Mouse (Mus musculus): ENCODE data around the gene Sfxn2. TPM values are rescaled to one million over a fixed set of nuclear protein-coding genes. Genes with fewer than 3 reads are reported as not detected.

The Sfxn2 gene
- polyA plus RNA-seq, 1 experiment from 2014 or later: 8.4 TPM

DNA sequence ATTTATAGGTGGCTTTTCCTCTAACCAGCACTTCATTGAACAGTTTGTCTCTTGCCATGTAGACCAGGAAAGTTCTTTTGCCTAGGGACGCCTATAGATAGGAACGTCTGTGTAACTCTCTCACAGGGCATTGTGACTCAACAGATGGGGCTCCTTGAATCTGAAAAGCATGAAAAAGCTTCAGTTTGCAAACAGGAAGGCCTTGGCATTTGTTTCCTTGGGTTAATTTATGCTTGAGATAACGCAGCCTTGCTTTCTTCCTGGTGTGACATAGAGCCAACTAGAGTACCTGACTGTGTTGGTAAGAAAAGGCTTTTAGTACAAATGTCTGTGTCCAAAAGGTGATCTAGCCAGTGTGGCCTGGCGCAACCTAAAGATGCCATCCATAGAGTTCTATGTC lies 29.2 kb downstream of the Sfxn2 start:
- no peak overlapping the region for H3K9ac ChIP-seq
- peaks cover 10% of the 10 kb centered on the region for H3K4me1 ChIP-seq (replicated peaks; ENCODE audit: control insufficient read depth, insufficient read depth, low read length)
- H3K9me3 ChIP-seq (ENCODE audit: control insufficient read depth, low read length): no peaks in the 10 kb centered on the region
- H3K4me3 ChIP-seq (replicated peaks; ENCODE audit: low read length): no peak overlapping the region
- no peak overlapping the region for H3K4me2 ChIP-seq (replicated peaks)
- no peaks in the 10 kb centered on the region for H3K27me3 ChIP-seq (ENCODE audit: control insufficient read depth, insufficient read depth, low read length)
- peaks cover 16% of the 10 kb centered on the region for H3K36me3 ChIP-seq (replicated peaks; ENCODE audit: control insufficient read depth, insufficient read depth)
- H3K27ac ChIP-seq: no peak overlapping the region
- WGBS: 91% methylated on average over 4 of the region's 4 CpGs
- DNase-seq (ENCODE audit: low spot score) (no peak), ATAC-seq (ENCODE audit: low FRiP score) (no peak)

DNA sequence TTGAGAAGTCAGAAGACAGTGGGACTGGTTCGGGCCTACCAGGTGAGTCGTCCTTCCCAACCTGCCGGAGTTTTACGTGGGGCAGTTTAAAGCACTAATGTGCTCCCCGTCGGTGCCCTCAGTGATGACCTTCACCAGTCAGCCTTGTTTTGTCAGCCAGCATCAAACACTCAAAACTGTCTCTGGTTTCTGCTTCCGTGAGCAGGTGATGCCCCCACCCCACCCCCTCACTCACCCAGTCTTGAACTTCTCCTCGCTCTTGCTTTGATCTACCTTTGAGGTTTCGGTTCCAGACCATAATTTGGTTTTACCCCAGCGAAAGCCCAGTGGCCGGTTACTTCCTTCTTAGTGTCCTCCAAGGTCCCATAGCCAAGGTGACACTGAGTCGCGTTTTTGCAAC lies 33.6 kb downstream of the Sfxn2 start:
- 96% methylated on average over 13 of the region's 13 CpGs for WGBS

DNA sequence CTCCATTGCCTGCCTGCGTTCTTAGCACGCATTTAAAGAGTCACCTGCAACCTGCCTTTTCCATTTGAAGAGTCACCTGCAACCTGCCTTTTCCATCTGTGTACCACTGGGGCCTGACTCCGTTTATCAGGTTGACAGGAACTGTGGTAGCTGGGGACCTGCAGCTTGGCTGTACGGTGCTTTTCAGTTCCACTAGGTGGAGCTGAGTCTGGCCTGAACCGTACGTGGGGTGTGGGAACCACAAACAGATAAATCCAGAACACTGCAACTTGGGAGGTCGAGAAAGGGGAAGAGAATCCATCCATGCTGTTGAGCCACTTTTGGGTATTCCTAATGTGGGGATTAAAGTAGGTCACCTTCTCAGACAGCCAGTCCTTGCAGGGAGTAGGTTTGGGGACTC lies 34.3 kb downstream of the Sfxn2 start:
- 68% methylated on average over 7 of the region's 7 CpGs for WGBS
- ATAC-seq (ENCODE audit: low FRiP score) (no peak), DNase-seq (ENCODE audit: low spot score) (no peak)
- no peak overlapping the region for H3K4me3 ChIP-seq (replicated peaks; ENCODE audit: low read length)
- no peaks in the 10 kb centered on the region for H3K27me3 ChIP-seq (ENCODE audit: control insufficient read depth, insufficient read depth, low read length)
- no peaks in the 10 kb centered on the region for H3K9me3 ChIP-seq (ENCODE audit: control insufficient read depth, low read length)
- no peak overlapping the region for H3K27ac ChIP-seq
- H3K36me3 ChIP-seq (replicated peaks; ENCODE audit: control insufficient read depth, insufficient read depth): peaks cover 31% of the 10 kb centered on the region
- H3K4me1 ChIP-seq (replicated peaks; ENCODE audit: control insufficient read depth, insufficient read depth, low read length): no peaks in the 10 kb centered on the region
- H3K9ac ChIP-seq: no peak overlapping the region
- H3K4me2 ChIP-seq (replicated peaks): no peak overlapping the region

More for the DNA sequence above, 33.6 kb downstream of the Sfxn2 start:
- H3K4me1 ChIP-seq (replicated peaks; ENCODE audit: control insufficient read depth, insufficient read depth, low read length): no peaks in the 10 kb centered on the region
- DNase-seq (ENCODE audit: low spot score) (no peak), ATAC-seq (ENCODE audit: low FRiP score) (no peak)
- H3K9me3 ChIP-seq (ENCODE audit: control insufficient read depth, low read length): no peaks in the 10 kb centered on the region
- no peak overlapping the region for H3K4me3 ChIP-seq (replicated peaks; ENCODE audit: low read length)
- no peak overlapping the region for H3K9ac ChIP-seq
- no peaks in the 10 kb centered on the region for H3K27me3 ChIP-seq (ENCODE audit: control insufficient read depth, insufficient read depth, low read length)
- no peak overlapping the region for H3K27ac ChIP-seq
- H3K4me2 ChIP-seq (replicated peaks): no peak overlapping the region
- peaks cover 28% of the 10 kb centered on the region for H3K36me3 ChIP-seq (replicated peaks; ENCODE audit: control insufficient read depth, insufficient read depth)

DNA sequence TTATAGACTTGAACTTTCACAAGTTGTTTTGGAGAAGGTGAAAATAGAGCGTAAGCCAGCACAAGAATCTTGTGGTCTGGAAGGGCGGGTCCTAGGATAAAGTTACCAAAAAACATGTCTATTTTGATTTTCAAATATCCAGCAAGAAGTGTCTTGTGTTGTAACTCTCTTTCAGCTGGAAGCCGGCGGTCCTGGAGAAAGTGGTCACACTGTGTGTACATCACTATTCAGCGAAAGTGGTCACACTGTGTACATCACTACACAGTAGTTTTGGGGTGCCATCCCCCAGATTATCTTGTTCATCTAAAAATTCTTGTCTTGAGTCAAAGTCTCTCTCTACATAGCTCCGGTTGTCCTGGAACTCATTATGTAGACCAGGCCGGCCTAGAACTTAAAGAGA lies 35.0 kb downstream of the Sfxn2 start:
- 98% methylated on average over 7 of the region's 7 CpGs for WGBS
- Histone ChIP-seq H3K4me2 (replicated peaks) (no peak overlapping the region), H3K36me3 (replicated peaks; ENCODE audit: control insufficient read depth, insufficient read depth) (peaks cover 37% of the 10 kb centered on the region), H3K27me3 (ENCODE audit: control insufficient read depth, insufficient read depth, low read length) (no peaks in the 10 kb centered on the region), H3K4me3 (replicated peaks; ENCODE audit: low read length) (no peak overlapping the region), H3K9me3 (ENCODE audit: control insufficient read depth, low read length) (no peaks in the 10 kb centered on the region), H3K9ac (no peak overlapping the region), H3K27ac (no peak overlapping the region), H3K4me1 (replicated peaks; ENCODE audit: control insufficient read depth, insufficient read depth, low read length) (no peaks in the 10 kb centered on the region)
- DNase-seq (ENCODE audit: low spot score): no peak
- ATAC-seq (ENCODE audit: low FRiP score): no peak

DNA sequence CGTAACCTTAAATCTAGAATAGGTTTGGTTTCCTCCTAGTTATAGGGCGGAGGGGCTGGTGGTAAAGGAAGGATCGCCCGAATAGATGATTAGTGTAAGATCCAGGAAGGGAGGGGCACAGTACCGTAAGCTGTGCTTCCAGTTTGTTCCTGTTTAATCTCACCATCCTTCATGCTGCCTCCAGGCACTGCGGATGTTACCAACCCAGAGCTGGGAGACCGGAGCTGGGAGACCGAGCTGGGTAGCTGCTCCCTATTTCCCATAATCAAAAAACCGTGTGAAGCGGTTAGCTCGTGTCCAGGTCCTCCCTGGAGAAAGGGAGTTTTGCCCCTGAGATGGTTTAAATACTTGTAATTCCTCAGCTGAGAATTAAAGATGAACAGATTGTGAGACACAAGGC lies 43.2 kb downstream of the Sfxn2 start:
- DNase-seq (ENCODE audit: low spot score): no peak
- H3K27me3 ChIP-seq (ENCODE audit: control insufficient read depth, insufficient read depth, low read length): no peaks in the 10 kb centered on the region
- H3K36me3 ChIP-seq (replicated peaks; ENCODE audit: control insufficient read depth, insufficient read depth): peaks cover 21% of the 10 kb centered on the region
- no peak for ATAC-seq (ENCODE audit: low FRiP score)
- H3K4me1 ChIP-seq (replicated peaks; ENCODE audit: control insufficient read depth, insufficient read depth, low read length): peaks cover 24% of the 10 kb centered on the region
- no peak overlapping the region for H3K27ac ChIP-seq
- H3K4me2 ChIP-seq (replicated peaks): no peak overlapping the region
- H3K9ac ChIP-seq: no peak overlapping the region
- no peak overlapping the region for H3K4me3 ChIP-seq (replicated peaks; ENCODE audit: low read length)
- 86% methylated on average over 11 of the region's 11 CpGs for WGBS
- H3K9me3 ChIP-seq (ENCODE audit: control insufficient read depth, low read length): no peaks in the 10 kb centered on the region

DNA sequence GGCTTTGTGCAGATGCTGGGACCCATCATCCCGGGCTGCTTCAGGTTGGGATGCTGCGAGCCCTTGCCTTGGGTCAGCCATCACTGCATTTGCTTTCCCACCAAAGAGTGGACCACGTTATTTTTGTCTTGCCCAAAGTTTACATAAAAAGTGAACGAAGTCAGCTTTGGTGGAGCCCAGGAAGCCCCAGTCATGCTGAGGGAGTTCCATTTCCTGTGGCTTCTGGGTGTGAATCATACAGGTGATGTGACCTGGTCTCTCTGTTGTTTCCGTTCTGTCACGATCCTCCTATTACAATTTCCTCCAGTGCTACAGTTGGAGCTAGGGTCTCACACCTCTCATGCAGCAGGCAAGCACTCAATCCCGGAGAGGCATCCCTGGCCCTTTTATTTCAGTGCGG lies 44.2 kb downstream of the Sfxn2 start:
- no peak overlapping the region for H3K27ac ChIP-seq
- H3K4me2 ChIP-seq (replicated peaks): no peak overlapping the region
- peaks cover 20% of the 10 kb centered on the region for H3K36me3 ChIP-seq (replicated peaks; ENCODE audit: control insufficient read depth, insufficient read depth)
- H3K27me3 ChIP-seq (ENCODE audit: control insufficient read depth, insufficient read depth, low read length): no peaks in the 10 kb centered on the region
- ATAC-seq (ENCODE audit: low FRiP score) (no peak), DNase-seq (ENCODE audit: low spot score) (no peak)
- no peaks in the 10 kb centered on the region for H3K9me3 ChIP-seq (ENCODE audit: control insufficient read depth, low read length)
- H3K4me3 ChIP-seq (replicated peaks; ENCODE audit: low read length): no peak overlapping the region
- H3K9ac ChIP-seq: no peak overlapping the region
- WGBS: 90% methylated on average over 8 of the region's 8 CpGs
- peaks cover 34% of the 10 kb centered on the region for H3K4me1 ChIP-seq (replicated peaks; ENCODE audit: control insufficient read depth, insufficient read depth, low read length)

DNA sequence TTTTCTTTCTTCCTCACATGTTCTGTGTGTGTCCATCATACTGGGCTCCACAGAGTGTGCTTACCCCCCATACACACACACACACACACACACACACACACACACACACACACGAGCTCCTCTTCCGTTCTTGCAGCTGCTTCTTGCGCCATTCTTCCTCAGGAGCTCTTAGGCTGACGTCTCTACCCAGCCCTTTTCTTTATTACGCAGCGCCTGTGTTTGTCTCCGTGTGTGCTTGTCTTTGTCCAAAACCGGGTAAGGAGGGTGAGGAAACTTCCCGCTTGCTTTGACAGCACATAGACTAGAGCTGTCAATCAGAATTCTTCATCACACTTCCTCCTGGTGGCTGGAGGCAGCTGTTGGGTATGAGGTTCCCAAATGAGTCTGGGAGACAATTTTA lies 45.2 kb downstream of the Sfxn2 start:
- H3K4me3 ChIP-seq (replicated peaks; ENCODE audit: low read length): no peak overlapping the region
- ATAC-seq (ENCODE audit: low FRiP score): no peak
- H3K9ac ChIP-seq: no peak overlapping the region
- H3K4me2 ChIP-seq (replicated peaks): no peak overlapping the region
- DNase-seq (ENCODE audit: low spot score): no peak
- H3K27me3 ChIP-seq (ENCODE audit: control insufficient read depth, insufficient read depth, low read length): no peaks in the 10 kb centered on the region
- peaks cover 11% of the 10 kb centered on the region for H3K36me3 ChIP-seq (replicated peaks; ENCODE audit: control insufficient read depth, insufficient read depth)
- 0 out of 2 replicates have a peak overlapping the region, but pooled peaks have one; percentile 26 for H3K27ac ChIP-seq
- no peaks in the 10 kb centered on the region for H3K9me3 ChIP-seq (ENCODE audit: control insufficient read depth, low read length)
- 39% methylated on average over 9 of the region's 9 CpGs for WGBS
- H3K4me1 ChIP-seq (replicated peaks; ENCODE audit: control insufficient read depth, insufficient read depth, low read length): peaks cover 44% of the 10 kb centered on the region

DNA sequence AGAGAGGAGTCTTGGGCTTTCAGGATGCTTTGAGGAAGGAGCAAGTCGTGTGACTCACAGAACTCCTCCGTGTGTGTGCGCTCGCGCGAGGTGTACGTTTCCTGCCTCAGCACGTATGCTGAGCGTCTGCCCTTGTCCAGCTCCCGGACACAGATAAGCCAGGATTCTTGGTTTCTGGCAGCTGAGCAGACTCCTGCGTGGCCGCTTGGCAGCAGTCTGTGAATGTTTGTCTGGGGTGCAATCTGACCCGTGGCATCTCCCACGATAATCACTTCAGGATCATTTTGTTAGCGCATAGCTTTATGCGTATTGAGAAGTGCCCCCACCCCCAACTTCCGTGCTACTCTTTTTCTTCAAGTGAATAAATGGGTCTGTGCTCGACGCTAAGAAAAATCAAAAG lies 45.8 kb downstream of the Sfxn2 start:
- ATAC-seq (ENCODE audit: low FRiP score) (no peak), DNase-seq (ENCODE audit: low spot score) (no peak)
- Histone ChIP-seq H3K4me2 (replicated peaks) (no peak overlapping the region), H3K27me3 (ENCODE audit: control insufficient read depth, insufficient read depth, low read length) (no peaks in the 10 kb centered on the region), H3K27ac (0 out of 2 replicates have a peak overlapping the region, but pooled peaks have one; percentile 26), H3K9me3 (ENCODE audit: control insufficient read depth, low read length) (no peaks in the 10 kb centered on the region), H3K36me3 (replicated peaks; ENCODE audit: control insufficient read depth, insufficient read depth) (peaks cover 4% of the 10 kb centered on the region; the same call in 1 of the 2 replicates), H3K4me1 (replicated peaks; ENCODE audit: control insufficient read depth, insufficient read depth, low read length) (peaks cover 50% of the 10 kb centered on the region), H3K4me3 (replicated peaks; ENCODE audit: low read length) (no peak overlapping the region), H3K9ac (no peak overlapping the region)
- 76% methylated on average over 19 of the region's 19 CpGs for WGBS

DNA sequence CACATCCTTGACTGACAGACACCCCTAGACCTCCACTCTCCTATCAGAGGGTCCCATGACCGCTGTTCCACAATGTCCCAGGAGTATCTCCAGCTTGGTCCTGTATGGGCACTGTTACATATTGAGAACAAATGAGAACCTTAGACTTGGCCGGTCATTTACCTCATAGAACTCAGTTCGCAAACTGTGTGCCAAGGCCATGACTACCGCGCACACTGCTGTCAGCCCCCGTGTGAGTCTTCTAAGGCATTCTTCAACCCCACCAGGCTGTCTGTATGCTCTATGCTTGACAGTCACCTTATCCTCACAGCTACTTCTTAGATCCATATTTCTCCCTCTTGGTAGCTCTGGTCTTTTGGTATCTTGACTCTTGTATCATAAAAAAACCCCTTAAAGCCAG lies 46.4 kb downstream of the Sfxn2 start:
- WGBS: 92% methylated on average over 6 of the region's 6 CpGs
- Histone ChIP-seq H3K4me2 (replicated peaks) (no peak overlapping the region), H3K27me3 (ENCODE audit: control insufficient read depth, insufficient read depth, low read length) (no peaks in the 10 kb centered on the region), H3K4me1 (replicated peaks; ENCODE audit: control insufficient read depth, insufficient read depth, low read length) (peaks cover 55% of the 10 kb centered on the region), H3K27ac (no peak overlapping the region), H3K36me3 (replicated peaks; ENCODE audit: control insufficient read depth, insufficient read depth) (no peaks in the 10 kb centered on the region), H3K4me3 (replicated peaks; ENCODE audit: low read length) (no peak overlapping the region), H3K9me3 (ENCODE audit: control insufficient read depth, low read length) (no peaks in the 10 kb centered on the region), H3K9ac (no peak overlapping the region)
- DNase-seq (ENCODE audit: low spot score) (no peak), ATAC-seq (ENCODE audit: low FRiP score) (no peak)

Measured in hindbrain, embryonic 14.5 days (tissue).